Mouse (Mus musculus): ENCODE results near the gene Cobl. TPM values are rescaled to one million over a fixed set of nuclear protein-coding genes. Genes with fewer than 3 reads are reported as not detected.

Cobl gene
- polyA plus RNA-seq, 1 experiment from 2014 or later, result 3.6 TPM

GRCm38 (mm10) chr11:12443185-12443584 lies 21.6 kb downstream of the Cobl start:
- H3K36me3 ChIP-seq (replicated peaks; ENCODE audit: control insufficient read depth, insufficient read depth, low read depth, low read length), result no peaks in the 10 kb centered on the region
- DNase-seq (ENCODE audit: low spot score), result no peak
- no peak overlapping the region for H3K27ac ChIP-seq (replicated peaks; ENCODE audit: low read depth, low read length)
- H3K4me2 ChIP-seq (ENCODE audit: low read depth, low read length), result no peak overlapping the region
- ATAC-seq (replicated peaks; ENCODE audit: insufficient number of reproducible peaks, low FRiP score, low TSS enrichment, low read depth), result no peak
- no peaks in the 10 kb centered on the region for H3K4me1 ChIP-seq (ENCODE audit: control insufficient read depth, insufficient read depth, low read length)
- H3K9me3 ChIP-seq (replicated peaks; ENCODE audit: control insufficient read depth, low read length), result no peaks in the 10 kb centered on the region
- H3K4me3 ChIP-seq (ENCODE audit: low read depth, low read length), result no peak overlapping the region
- H3K9ac ChIP-seq (replicated peaks; ENCODE audit: low read length), result no peak overlapping the region
- H3K27me3 ChIP-seq (ENCODE audit: control insufficient read depth, insufficient read depth, low read length), result no peaks in the 10 kb centered on the region
- WGBS, result 65% methylated on average over 5 of the region's 5 CpGs

DNA sequence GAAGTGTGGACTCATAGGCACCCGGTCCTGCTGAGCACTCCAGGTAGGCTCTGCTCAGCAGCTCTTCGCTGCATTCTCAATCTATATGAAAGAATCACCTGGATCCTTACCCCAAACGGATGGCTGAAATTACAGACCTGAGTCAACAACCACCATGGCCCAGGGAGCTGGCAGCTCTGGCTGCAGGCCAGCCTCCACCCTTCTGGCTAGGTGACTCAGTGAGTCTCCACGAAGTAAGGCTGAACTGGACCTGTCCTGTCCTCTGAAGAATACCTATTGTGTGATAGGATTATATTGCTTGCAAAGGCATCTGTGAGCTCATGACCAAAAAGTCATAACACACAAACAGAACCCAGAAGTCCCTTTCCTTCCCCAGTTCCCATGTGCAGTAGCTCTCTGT lies 22.5 kb downstream of the Cobl start:
- ATAC-seq (replicated peaks; ENCODE audit: insufficient number of reproducible peaks, low FRiP score, low TSS enrichment, low read depth), result no peak

GRCm38 (mm10) chr11:12435905-12436304 lies 28.9 kb downstream of the Cobl start:
- DNase-seq (ENCODE audit: low spot score), result no peak
- no peak overlapping the region for H3K27ac ChIP-seq (replicated peaks; ENCODE audit: low read depth, low read length)
- no peak for ATAC-seq (replicated peaks; ENCODE audit: insufficient number of reproducible peaks, low FRiP score, low TSS enrichment, low read depth)
- no peaks in the 10 kb centered on the region for H3K27me3 ChIP-seq (ENCODE audit: control insufficient read depth, insufficient read depth, low read length)
- H3K36me3 ChIP-seq (replicated peaks; ENCODE audit: control insufficient read depth, insufficient read depth, low read depth, low read length), result no peaks in the 10 kb centered on the region
- no peak overlapping the region for H3K9ac ChIP-seq (replicated peaks; ENCODE audit: low read length)
- WGBS, result 61% methylated on average over 3 of the region's 3 CpGs
- H3K9me3 ChIP-seq (replicated peaks; ENCODE audit: control insufficient read depth, low read length), result no peaks in the 10 kb centered on the region
- H3K4me3 ChIP-seq (ENCODE audit: low read depth, low read length), result no peak overlapping the region
- H3K4me1 ChIP-seq (ENCODE audit: control insufficient read depth, insufficient read depth, low read length), result no peaks in the 10 kb centered on the region
- H3K4me2 ChIP-seq (ENCODE audit: low read depth, low read length), result no peak overlapping the region

More for the DNA sequence above, 22.5 kb downstream of the Cobl start:
- H3K9me3 ChIP-seq (replicated peaks; ENCODE audit: control insufficient read depth, low read length), result no peaks in the 10 kb centered on the region
- no peak for DNase-seq (ENCODE audit: low spot score)
- no peak overlapping the region for H3K4me2 ChIP-seq (ENCODE audit: low read depth, low read length)
- no peak overlapping the region for H3K27ac ChIP-seq (replicated peaks; ENCODE audit: low read depth, low read length)
- no peak overlapping the region for H3K4me3 ChIP-seq (ENCODE audit: low read depth, low read length)
- 81% methylated on average over 4 of the region's 4 CpGs for WGBS
- no peak overlapping the region for H3K9ac ChIP-seq (replicated peaks; ENCODE audit: low read length)
- no peaks in the 10 kb centered on the region for H3K36me3 ChIP-seq (replicated peaks; ENCODE audit: control insufficient read depth, insufficient read depth, low read depth, low read length)
- H3K4me1 ChIP-seq (ENCODE audit: control insufficient read depth, insufficient read depth, low read length), result no peaks in the 10 kb centered on the region
- no peaks in the 10 kb centered on the region for H3K27me3 ChIP-seq (ENCODE audit: control insufficient read depth, insufficient read depth, low read length)

DNA sequence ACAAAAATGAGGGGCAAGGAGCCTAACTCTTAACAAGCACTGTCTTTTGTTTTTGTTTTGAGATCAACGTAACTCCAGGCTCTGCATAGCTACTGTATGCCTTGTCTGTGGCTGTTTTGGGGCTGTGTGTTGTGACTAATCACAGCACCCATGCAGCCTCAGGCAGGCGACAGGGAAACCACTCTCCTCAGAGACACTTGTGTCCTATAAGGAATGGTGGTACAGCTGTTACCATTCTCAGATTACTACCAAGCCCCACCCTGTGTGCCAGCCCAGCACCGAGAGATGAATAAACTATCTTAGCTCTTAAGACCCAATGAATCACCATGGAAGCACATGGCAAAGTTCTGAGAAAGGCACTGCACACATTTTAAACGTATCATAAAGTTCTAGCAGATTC lies 29.7 kb downstream of the Cobl start:
- Histone ChIP-seq H3K9me3 (replicated peaks; ENCODE audit: control insufficient read depth, low read length) (no peaks in the 10 kb centered on the region), H3K27ac (replicated peaks; ENCODE audit: low read depth, low read length) (no peak overlapping the region), H3K27me3 (ENCODE audit: control insufficient read depth, insufficient read depth, low read length) (no peaks in the 10 kb centered on the region), H3K9ac (replicated peaks; ENCODE audit: low read length) (no peak overlapping the region), H3K36me3 (replicated peaks; ENCODE audit: control insufficient read depth, insufficient read depth, low read depth, low read length) (no peaks in the 10 kb centered on the region), H3K4me2 (ENCODE audit: low read depth, low read length) (no peak overlapping the region), H3K4me3 (ENCODE audit: low read depth, low read length) (no peak overlapping the region), H3K4me1 (ENCODE audit: control insufficient read depth, insufficient read depth, low read length) (no peaks in the 10 kb centered on the region)
- no peak for DNase-seq (ENCODE audit: low spot score)
- 40% methylated on average over 4 of the region's 4 CpGs for WGBS
- ATAC-seq (replicated peaks; ENCODE audit: insufficient number of reproducible peaks, low FRiP score, low TSS enrichment, low read depth), result peak; percentile 73

- H3K27ac ChIP-seq (replicated peaks; ENCODE audit: low read depth, low read length), result no peak overlapping the region
- no peaks in the 10 kb centered on the region for H3K4me1 ChIP-seq (ENCODE audit: control insufficient read depth, insufficient read depth, low read length)
- DNase-seq (ENCODE audit: low spot score), result peak; percentile 13
- no peaks in the 10 kb centered on the region for H3K27me3 ChIP-seq (ENCODE audit: control insufficient read depth, insufficient read depth, low read length)
- H3K9me3 ChIP-seq (replicated peaks; ENCODE audit: control insufficient read depth, low read length), result no peaks in the 10 kb centered on the region
- no peak overlapping the region for H3K9ac ChIP-seq (replicated peaks; ENCODE audit: low read length)
- no peaks in the 10 kb centered on the region for H3K36me3 ChIP-seq (replicated peaks; ENCODE audit: control insufficient read depth, insufficient read depth, low read depth, low read length)
- no peak overlapping the region for H3K4me3 ChIP-seq (ENCODE audit: low read depth, low read length)
- 43% methylated on average over 4 of the region's 4 CpGs for WGBS
- H3K4me2 ChIP-seq (ENCODE audit: low read depth, low read length), result no peak overlapping the region
- peak; percentile 64 for ATAC-seq (replicated peaks; ENCODE audit: insufficient number of reproducible peaks, low FRiP score, low TSS enrichment, low read depth)
Observed at GRCm38 (mm10) chr11:12434597-12434996, 30.2 kb downstream of the Cobl start.

GRCm38 (mm10) chr11:12431911-12432310 lies 32.8 kb downstream of the Cobl start:
- ATAC-seq (replicated peaks; ENCODE audit: insufficient number of reproducible peaks, low FRiP score, low TSS enrichment, low read depth) (no peak), DNase-seq (ENCODE audit: low spot score) (no peak)
- Histone ChIP-seq H3K27ac (replicated peaks; ENCODE audit: low read depth, low read length) (no peak overlapping the region), H3K36me3 (replicated peaks; ENCODE audit: control insufficient read depth, insufficient read depth, low read depth, low read length) (no peaks in the 10 kb centered on the region), H3K4me3 (ENCODE audit: low read depth, low read length) (no peak overlapping the region), H3K9ac (replicated peaks; ENCODE audit: low read length) (no peak overlapping the region), H3K9me3 (replicated peaks; ENCODE audit: control insufficient read depth, low read length) (no peaks in the 10 kb centered on the region), H3K4me2 (ENCODE audit: low read depth, low read length) (no peak overlapping the region), H3K27me3 (ENCODE audit: control insufficient read depth, insufficient read depth, low read length) (no peaks in the 10 kb centered on the region), H3K4me1 (ENCODE audit: control insufficient read depth, insufficient read depth, low read length) (no peaks in the 10 kb centered on the region)
- 82% methylated on average over 2 of the region's 2 CpGs for WGBS

DNA sequence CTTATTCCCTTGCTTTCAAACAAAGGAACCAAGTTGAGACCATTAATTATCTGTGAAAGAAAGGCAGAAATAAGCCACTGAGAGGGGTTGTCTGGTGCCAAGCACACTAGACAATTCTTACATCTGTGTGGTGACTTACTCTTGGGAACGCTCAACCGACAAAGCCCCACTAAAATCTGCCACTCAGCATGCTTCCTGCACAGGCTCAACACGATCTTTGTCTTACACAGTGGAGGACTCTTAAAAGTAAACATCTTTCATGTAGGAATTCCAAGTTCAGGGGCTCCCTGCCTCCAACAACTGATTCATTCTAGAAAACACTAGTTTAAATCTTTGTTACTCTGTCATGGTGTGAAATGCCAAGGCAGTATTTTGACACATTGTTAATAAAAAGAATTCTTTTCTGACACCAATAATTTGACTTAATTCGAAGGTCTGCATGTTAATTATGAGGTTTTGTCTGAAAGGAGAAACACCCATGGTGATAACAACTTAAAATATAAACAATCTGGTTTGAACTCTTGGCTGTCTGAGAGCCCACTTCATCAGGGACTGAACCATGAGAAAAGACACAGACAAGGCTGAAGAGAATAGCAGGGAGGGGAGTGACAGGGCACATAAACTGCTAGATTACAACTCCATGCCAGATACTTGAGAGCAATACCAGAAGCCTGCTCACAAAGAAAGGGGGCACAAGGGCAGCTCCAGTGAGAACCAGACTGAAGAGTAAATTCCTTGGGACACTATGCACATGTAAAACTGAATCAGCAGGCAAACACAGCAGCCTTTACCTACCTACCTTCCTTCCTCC lies 34.3 kb downstream of the Cobl start:
- ATAC-seq (replicated peaks; ENCODE audit: insufficient number of reproducible peaks, low FRiP score, low TSS enrichment, low read depth) (no peak), DNase-seq (ENCODE audit: low spot score) (peak; percentile 31)
- no peaks in the 10 kb centered on the region for H3K27me3 ChIP-seq (ENCODE audit: control insufficient read depth, insufficient read depth, low read length)
- no peaks in the 10 kb centered on the region for H3K4me1 ChIP-seq (ENCODE audit: control insufficient read depth, insufficient read depth, low read length)
- H3K36me3 ChIP-seq (replicated peaks; ENCODE audit: control insufficient read depth, insufficient read depth, low read depth, low read length), result no peaks in the 10 kb centered on the region
- H3K4me2 ChIP-seq (ENCODE audit: low read depth, low read length), result no peak overlapping the region
- 30% methylated on average over 4 of the region's 4 CpGs for WGBS
- no peak overlapping the region for H3K27ac ChIP-seq (replicated peaks; ENCODE audit: low read depth, low read length)
- H3K9me3 ChIP-seq (replicated peaks; ENCODE audit: control insufficient read depth, low read length), result no peaks in the 10 kb centered on the region
- H3K9ac ChIP-seq (replicated peaks; ENCODE audit: low read length), result no peak overlapping the region
- no peak overlapping the region for H3K4me3 ChIP-seq (ENCODE audit: low read depth, low read length)

- Histone ChIP-seq H3K4me1 (ENCODE audit: control insufficient read depth, insufficient read depth, low read length) (no peaks in the 10 kb centered on the region), H3K9me3 (replicated peaks; ENCODE audit: control insufficient read depth, low read length) (no peaks in the 10 kb centered on the region), H3K27me3 (ENCODE audit: control insufficient read depth, insufficient read depth, low read length) (no peaks in the 10 kb centered on the region), H3K27ac (replicated peaks; ENCODE audit: low read depth, low read length) (no peak overlapping the region), H3K9ac (replicated peaks; ENCODE audit: low read length) (no peak overlapping the region), H3K36me3 (replicated peaks; ENCODE audit: control insufficient read depth, insufficient read depth, low read depth, low read length) (no peaks in the 10 kb centered on the region), H3K4me2 (ENCODE audit: low read depth, low read length) (no peak overlapping the region), H3K4me3 (ENCODE audit: low read depth, low read length) (no peak overlapping the region)
- no peak for DNase-seq (ENCODE audit: low spot score)
- WGBS, result 67% methylated on average over 5 of the region's 5 CpGs
- no peak for ATAC-seq (replicated peaks; ENCODE audit: insufficient number of reproducible peaks, low FRiP score, low TSS enrichment, low read depth)
Observed at GRCm38 (mm10) chr11:12426746-12427145, 38.0 kb downstream of the Cobl start.
